Mouse (Mus musculus) heart, embryonic 16.5 days (tissue): ENCODE measurements at regions not wholly inside any gene's neighbourhood (a gene's known extent, or its start where the extent isn't known, plus 50 kb on each side); places are given as distances from the start of the nearest gene placed in this dataset.

Experiments used
- ATAC-seq: fragments of 200-750 bp; cut with Nextera tagmentation; replicated peaks from 2 replicates; pipeline ENCODE4 v1.8.0; 2017; ENCODE audit warnings: moderate number of reproducible peaks; ENCODE audit not compliant: insufficient read depth, low FRiP score; ENCODE audit errors: extremely low read depth
- H3K27ac ChIP-seq: fragments of 300-500 bp; sonication (generic); 2 replicates; pipeline ENCODE4 v1.5.1; 2014; ENCODE audit warnings: mild to moderate bottlenecking, low read length, control low read depth, moderate library complexity
- H3K27me3 ChIP-seq: fragments of 300-500 bp; sonication (generic); 2 replicates; pipeline ENCODE4 v1.6.1; 2014; ENCODE audit warnings: low read length, mixed read lengths; ENCODE audit not compliant: control insufficient read depth, insufficient read depth
- H3K36me3 ChIP-seq: fragments of 300-500 bp; sonication (generic); 2 replicates; pipeline ENCODE4 v1.6.1; 2014; ENCODE audit not compliant: control insufficient read depth, insufficient read depth
- H3K4me1 ChIP-seq: fragments of 300-500 bp; sonication (generic); 2 replicates; pipeline ENCODE4 v1.6.1; 2014; ENCODE audit warnings: low read length, mixed read lengths; ENCODE audit not compliant: control insufficient read depth, insufficient read depth
- H3K4me2 ChIP-seq: fragments of 300-500 bp; sonication (generic); 2 replicates; pipeline ENCODE4 v1.6.1; 2014; ENCODE audit warnings: low read depth, mild to moderate bottlenecking, control low read depth, low read length
- H3K4me3 ChIP-seq: fragments of 300-500 bp; sonication (generic); 2 replicates; pipeline ENCODE4 v1.5.1; 2014; ENCODE audit warnings: mild to moderate bottlenecking, control low read depth, low read length
- H3K9ac ChIP-seq: fragments of 300-500 bp; sonication (generic); 2 replicates; pipeline ENCODE4 v1.6.1; 2014; ENCODE audit warnings: low read length, control low read depth
- H3K9me3 ChIP-seq: fragments of 300-500 bp; sonication (generic); replicated peaks from 2 replicates; pipeline ENCODE4 v1.6.1; 2016; ENCODE audit warnings: low read length; ENCODE audit not compliant: control insufficient read depth
- WGBS: fragments of 180-500 bp; shearing (Covaris S2); extraction: QIAGEN DNeasy Blood & Tissue Kit; methylation state at CpG from one replicate; pipeline ENCODE4 v1.1.7; 2014; 5-methylcytosine and 5-hydroxymethylcytosine counted together

GRCm38 (mm10) chr4:5441339-5442019, 648.3 kb upstream of the Impad1 start:
- peak; percentile 58; the same call in 1 of the 2 replicates for ATAC-seq
- H3K4me3 ChIP-seq = no peak overlapping the region
- H3K9ac ChIP-seq = no peak overlapping the region
- no peak overlapping the region for H3K4me2 ChIP-seq
- no peaks in the 10 kb centered on the region for H3K9me3 ChIP-seq
- 58% methylated on average over 2 of the region's 2 CpGs for WGBS
- H3K27me3 ChIP-seq = no peaks in the 10 kb centered on the region
- H3K27ac ChIP-seq = 0 out of 2 replicates have a peak overlapping the region, but pooled peaks have one; percentile 23
- no peaks in the 10 kb centered on the region for H3K4me1 ChIP-seq
- no peaks in the 10 kb centered on the region for H3K36me3 ChIP-seq

GRCm38 (mm10) chr4:5437076-5437475, 643.9 kb upstream of the Impad1 start:
- Histone ChIP-seq H3K27me3 (no peaks in the 10 kb centered on the region), H3K27ac (no peak overlapping the region), H3K4me3 (no peak overlapping the region), H3K4me2 (no peak overlapping the region), H3K9me3 (no peaks in the 10 kb centered on the region; the same call in 1 of the 2 replicates), H3K4me1 (no peaks in the 10 kb centered on the region), H3K36me3 (no peaks in the 10 kb centered on the region), H3K9ac (no peak overlapping the region)
- WGBS = 44% methylated on average over 3 of the region's 3 CpGs
- no peak for ATAC-seq
